Mouse (Mus musculus) brain, embryonic 14.5 days (tissue): ENCODE data around the gene Ccs.

Experiments used
- CTCF ChIP-seq: fragments of 200-500 bp; IDR thresholded peaks from 2 replicates; pipeline ENCODE4 v1.5.1; 2012; ENCODE audit warnings: inconsistent platforms, mild to moderate bottlenecking, moderate library complexity, borderline replicate concordance; ENCODE audit not compliant: insufficient read depth, insufficient read length; ENCODE audit errors: extremely low read depth
- POLR2A ChIP-seq: fragments of 200-500 bp; IDR thresholded peaks from 2 replicates; pipeline ENCODE4 v1.6.1; 2012; ENCODE audit warnings: mild to moderate bottlenecking, inconsistent platforms, borderline replicate concordance; ENCODE audit not compliant: poor library complexity, insufficient read depth, insufficient read length, severe bottlenecking; ENCODE audit errors: extremely low read depth

DNA sequence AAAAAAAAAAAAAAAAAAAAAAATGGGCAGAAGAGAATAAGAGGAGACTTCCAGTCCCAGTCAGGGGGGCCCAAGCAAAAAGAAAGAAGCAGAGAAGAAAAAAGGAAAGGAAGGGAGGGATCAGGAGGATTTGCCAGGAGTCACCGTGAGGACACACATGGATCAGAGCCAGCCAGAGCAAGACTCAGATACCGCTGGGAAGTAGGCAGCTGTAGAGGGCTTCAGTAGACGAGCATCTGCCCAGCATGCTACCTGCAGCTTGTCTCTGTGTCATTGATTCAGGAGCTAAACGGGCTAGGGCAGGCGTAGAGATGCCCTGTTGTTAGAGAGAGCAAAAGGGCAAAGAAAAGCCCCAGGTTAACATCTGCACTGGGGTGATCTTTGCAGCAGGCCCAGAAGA, 11.1 kb upstream of the Ccs start:
- TF ChIP-seq CTCF (no peak), POLR2A (no peak)
